Mouse (Mus musculus) Patski (cell line): ENCODE measurements around the gene Fbln1. TPM values are rescaled to one million over a fixed set of nuclear protein-coding genes. Genes with fewer than 3 reads are reported as not detected.

Experiments
- ATAC-seq: fragments of 100-300 bp; one replicate; pipeline ENCODE4 v1.8.0; 2021
- CTCF ChIA-PET: fragments of 350-600 bp; sonication (Branson Sonifier 250); formaldehyde crosslinking; loops from one replicate; lab custom pipeline; 2022; ENCODE audit warnings: inconsistent platforms; lab: Charles Lee
- POLR2A ChIA-PET: fragments of 350-600 bp; sonication (Branson Sonifier 250); formaldehyde crosslinking; loops from one replicate; lab custom pipeline; 2022; ENCODE audit warnings: antibody characterized with exemption, inconsistent platforms; lab: Charles Lee
- DNase-seq: peaks from one replicate; pipeline ENCODE4 v3.0.0-alpha.2; 2011; ENCODE audit warnings: low read depth, low spot score
- H3K27me3 ChIP-seq: fragments of 371-371 bp; one replicate; pipeline ENCODE4 v1.5.1; 2021
- CTCF ChIP-seq: fragments of 100-300 bp; IDR thresholded peaks from one replicate; pipeline ENCODE4 v1.5.1; 2021
- in situ Hi-C: fragments of 300-500 bp; cut with MboI; formaldehyde crosslinking; loops from 3 replicates; pipeline ENCODE4 v1.11.1; 2018; ENCODE audit warnings: low pct_unique_long_range_greater_than_20kb, mixed read lengths
- polyA plus RNA-seq: library from polyadenylated mRNA; unstranded; gene quantifications from one replicate; pipeline ENCODE4 v1.2.3, GENCODE M21; 2021

The Fbln1 gene
- polyA plus RNA-seq, 1 experiment from 2014 or later = 11.6 TPM

DNA sequence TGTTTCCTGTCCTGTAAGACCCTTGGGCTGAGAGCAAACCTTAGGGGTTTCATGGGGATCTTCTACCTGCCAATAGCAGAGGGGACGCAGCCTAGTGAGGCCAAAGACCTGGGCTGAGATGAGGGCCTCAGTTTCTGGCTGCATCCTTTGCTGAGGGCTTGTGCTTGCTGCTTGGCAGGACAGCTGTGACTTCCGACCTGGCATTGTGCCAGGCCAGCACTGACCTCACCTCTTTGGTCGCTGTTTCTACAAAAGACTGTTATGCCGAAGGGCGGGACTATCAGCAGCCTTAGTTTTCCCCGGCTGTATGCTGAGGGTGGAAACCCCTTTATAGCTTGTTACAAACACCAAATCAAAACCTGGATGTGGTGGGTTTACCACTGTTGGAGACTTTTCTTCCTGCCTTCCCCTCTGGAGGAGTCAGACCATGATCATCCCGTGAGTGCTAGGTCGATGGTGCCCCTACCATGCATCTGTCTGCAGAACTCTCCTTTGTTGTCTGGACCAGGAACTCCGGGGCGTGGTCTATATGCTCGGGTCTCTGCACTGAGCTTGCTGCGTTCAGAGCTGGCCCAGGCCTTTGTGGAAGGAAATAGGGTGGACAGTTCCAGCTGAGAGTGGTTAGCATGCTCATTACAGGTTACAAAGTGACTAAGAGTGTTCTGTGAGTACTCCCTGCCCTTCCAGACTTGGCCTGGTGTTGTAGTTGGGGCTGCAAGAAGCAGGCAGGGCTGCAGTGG lies 15.5 kb downstream of the Fbln1 start:
- no peak for DNase-seq
- no peak for TF ChIP-seq CTCF
- in situ Hi-C loops = no loop called here
- ATAC-seq = no peak
- CTCF ChIA-PET = interaction anchor here (1.4 kb wide), 1 partner anchor 70 kb away, joined by 3 read pairs; no protein-coding TSS in a partner anchor
- POLR2A ChIA-PET = interaction anchor here (0.5 kb wide), 1 partner anchor 23 kb away, joined by 5 read pairs; no protein-coding TSS in a partner anchor
- H3K27me3 ChIP-seq = no peaks in the 10 kb centered on the region

DNA sequence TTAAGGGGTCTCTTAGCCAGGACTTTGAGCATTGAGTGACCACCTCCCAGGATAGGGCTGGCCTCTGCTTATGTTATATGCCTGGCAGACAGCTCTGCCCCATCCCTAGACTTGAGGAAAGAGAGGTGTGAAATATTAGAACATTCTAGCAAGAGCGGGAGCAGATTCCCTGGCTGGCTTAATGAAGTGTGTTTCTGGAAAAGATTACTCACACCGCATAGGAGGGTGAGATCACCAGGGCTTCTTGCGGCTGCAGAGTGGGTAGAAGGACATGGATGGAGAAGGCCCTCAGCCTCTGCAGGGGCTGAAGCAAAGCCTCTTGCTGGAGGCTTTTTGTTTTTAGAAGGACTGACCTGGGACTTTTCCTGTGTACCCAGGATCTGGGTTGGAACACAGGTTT lies 19.9 kb downstream of the Fbln1 start:
- ChIA-PET CTCF (no interaction called here), POLR2A (no interaction called here)
- no peak for TF ChIP-seq CTCF
- no peaks in the 10 kb centered on the region for H3K27me3 ChIP-seq
- ATAC-seq (peak; percentile 27), DNase-seq (peak; percentile 59)
- in situ Hi-C loops = no loop called here

DNA sequence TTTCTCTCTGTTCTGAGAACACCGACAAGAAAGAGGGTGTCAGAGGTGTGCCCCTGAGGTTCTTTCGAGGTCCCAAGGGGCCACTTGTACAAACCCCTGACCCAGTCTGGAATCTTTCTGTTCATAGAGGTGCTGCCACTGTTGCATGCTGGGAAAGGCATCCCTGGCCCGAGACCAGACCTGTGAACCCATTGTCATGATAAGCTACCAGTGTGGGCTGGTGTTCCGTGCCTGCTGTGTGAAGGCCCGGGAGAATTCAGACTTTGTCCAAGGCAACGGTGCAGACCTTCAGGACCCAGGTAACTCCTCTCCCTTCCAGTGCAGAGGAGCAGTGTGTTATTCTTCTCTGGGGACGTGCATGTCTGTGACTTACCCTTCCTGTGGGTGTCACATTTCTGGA lies 21.1 kb downstream of the Fbln1 start:
- DNase-seq = no peak
- POLR2A ChIA-PET = no interaction called here
- ATAC-seq = no peak
- H3K27me3 ChIP-seq = no peaks in the 10 kb centered on the region
- in situ Hi-C loops = no loop called here
- TF ChIP-seq CTCF = no peak
- CTCF ChIA-PET = no interaction called here

DNA sequence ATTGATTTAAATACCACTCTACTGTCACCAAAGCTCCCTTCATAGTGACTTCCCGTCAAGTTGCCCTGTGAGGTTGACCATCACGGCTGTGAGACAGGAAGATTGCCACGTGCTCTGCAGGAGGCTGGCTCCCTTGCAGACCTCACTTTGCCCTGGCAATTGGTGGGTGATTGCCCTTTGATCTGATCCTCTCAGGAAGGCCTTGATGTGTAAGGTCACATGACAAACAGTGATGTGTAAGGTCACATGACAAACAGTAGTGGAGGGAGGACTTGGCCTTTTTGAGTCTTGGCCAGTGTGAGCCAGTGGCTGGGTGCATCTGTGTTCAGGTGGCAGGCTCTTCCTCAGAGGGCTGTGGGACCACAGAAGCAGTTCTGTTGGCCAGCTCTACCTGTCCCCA lies 22.8 kb downstream of the Fbln1 start:
- no peaks in the 10 kb centered on the region for H3K27me3 ChIP-seq
- no peak for TF ChIP-seq CTCF
- CTCF ChIA-PET = interaction anchor here (3.0 kb wide), 1 partner anchor 10 kb away, joined by 8 read pairs; no protein-coding TSS in a partner anchor
- ATAC-seq (no peak), DNase-seq (no peak)
- in situ Hi-C loops = no loop called here
- POLR2A ChIA-PET = interaction anchor here (0.6 kb wide), 1 partner anchor 11 kb away, joined by 4 read pairs; no protein-coding TSS in a partner anchor

DNA sequence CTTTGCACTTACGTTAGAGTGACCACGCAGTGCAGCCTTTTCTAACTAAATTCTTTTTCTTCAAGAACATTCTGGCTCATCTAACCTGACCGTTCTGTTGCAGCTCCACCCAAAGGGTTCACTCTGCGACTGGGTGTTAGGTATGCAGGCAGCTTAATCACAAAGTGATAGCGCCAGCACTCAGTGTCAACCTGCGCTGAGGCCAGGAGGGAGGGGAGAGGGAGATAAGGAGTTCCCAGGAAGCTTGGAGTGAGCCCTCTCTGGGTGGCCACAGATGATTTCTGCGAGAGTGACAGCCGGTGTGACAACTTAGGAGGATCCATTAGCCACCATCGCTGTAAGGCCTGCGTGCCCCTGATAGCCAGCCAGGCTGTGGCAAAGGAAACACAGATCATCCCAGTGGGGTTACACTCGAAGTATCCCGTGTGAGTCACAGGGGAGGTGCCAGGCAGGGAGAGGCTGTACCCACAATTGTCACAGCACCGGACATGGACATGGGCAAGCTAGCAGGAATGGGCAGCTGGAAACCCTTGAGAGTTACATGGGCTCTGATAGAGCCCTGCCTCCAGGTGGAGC lies 24.3 kb downstream of the Fbln1 start:
- no peak for DNase-seq
- CTCF ChIA-PET = interaction anchor here (0.9 to 3.3 kb wide), 6 partner anchors 11 to 79 kb away, joined by 3 to 16 read pairs (median 8); no protein-coding TSS in a partner anchor
- in situ Hi-C loops = no loop called here
- no peaks in the 10 kb centered on the region for H3K27me3 ChIP-seq
- ATAC-seq = no peak
- no peak for TF ChIP-seq CTCF
- POLR2A ChIA-PET = interaction anchor here (1.0 kb wide), 3 partner anchors 9 to 79 kb away, joined by 3 to 5 read pairs (median 4); no protein-coding TSS in a partner anchor

GRCm38 (mm10) chr15:85230613-85231012 lies 24.9 kb downstream of the Fbln1 start:
- TF ChIP-seq CTCF = no peak
- in situ Hi-C loops = no loop called here
- ChIA-PET CTCF (interaction anchor here (0.9 to 3.3 kb wide), 8 partner anchors 10 to 79 kb away, joined by 3 to 16 read pairs (median 7); no protein-coding TSS in a partner anchor), POLR2A (interaction anchor here (1.0 kb wide), 1 partner anchor 79 kb away, joined by 3 read pairs; no protein-coding TSS in a partner anchor)
- DNase-seq (no peak), ATAC-seq (no peak)
- no peaks in the 10 kb centered on the region for H3K27me3 ChIP-seq

DNA sequence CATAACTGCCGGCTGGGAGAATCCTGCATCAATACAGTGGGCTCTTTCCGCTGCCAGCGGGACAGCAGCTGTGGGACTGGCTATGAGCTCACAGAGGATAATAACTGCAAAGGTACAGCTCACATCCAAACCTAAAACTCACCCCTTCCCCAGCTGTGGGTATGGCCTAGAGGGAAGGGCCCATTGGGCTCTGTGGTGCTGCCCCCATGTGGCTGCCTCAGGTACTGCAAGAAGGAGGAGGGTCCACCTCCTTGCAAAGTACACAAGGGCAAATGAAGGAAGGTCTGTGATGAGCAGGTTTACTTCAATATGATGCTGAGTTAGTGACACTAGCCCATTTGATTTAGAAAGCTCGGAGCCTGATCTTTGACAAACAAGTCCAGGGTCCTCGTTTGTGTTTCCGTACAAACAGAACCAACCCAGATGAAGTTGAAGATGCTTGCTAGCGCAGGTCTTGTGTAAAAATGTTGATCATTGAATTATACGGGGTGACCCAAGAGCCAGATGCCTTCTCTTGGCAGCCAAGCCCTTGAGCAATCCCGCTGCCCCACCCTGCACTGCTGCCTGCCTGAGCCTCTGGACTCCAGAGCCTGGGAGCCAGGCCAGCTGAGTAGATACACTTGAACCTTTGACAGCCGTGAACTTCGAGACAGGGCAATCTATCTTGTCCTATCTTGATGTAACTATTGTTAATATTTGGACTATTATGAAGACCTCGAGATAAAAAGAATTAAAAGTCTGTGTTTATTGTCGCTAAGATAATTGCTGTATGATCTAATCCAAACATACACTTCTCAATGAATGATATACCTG lies 25.9 kb downstream of the Fbln1 start:
- ChIA-PET CTCF (interaction anchor here (0.8 to 3.3 kb wide), 9 partner anchors 9 to 80 kb away, joined by 3 to 16 read pairs (median 4); no protein-coding TSS in a partner anchor), POLR2A (interaction anchor here (1.0 kb wide), 1 partner anchor 80 kb away, joined by 3 read pairs; no protein-coding TSS in a partner anchor)
- no peaks in the 10 kb centered on the region for H3K27me3 ChIP-seq
- DNase-seq (no peak), ATAC-seq (no peak)
- in situ Hi-C loops = no loop called here
- no peak for TF ChIP-seq CTCF

DNA sequence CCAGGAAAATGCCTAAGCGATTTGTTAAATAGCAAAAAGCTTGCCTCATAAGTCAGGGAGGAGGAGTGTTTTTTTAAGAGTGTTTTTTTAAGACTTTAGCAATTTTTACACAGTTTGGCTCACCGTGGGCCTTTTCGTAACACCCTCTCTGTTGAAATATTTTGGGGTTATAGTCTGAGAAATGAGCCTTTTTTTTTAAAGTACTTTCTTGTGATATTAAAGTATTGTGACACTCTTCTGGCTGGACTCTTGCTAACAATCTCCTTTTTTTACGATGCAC lies 26.4 kb downstream of the Fbln1 start:
- in situ Hi-C loops = no loop called here
- POLR2A ChIA-PET = no interaction called here
- CTCF ChIA-PET = interaction anchor here (1.1 to 3.3 kb wide), 5 partner anchors 9 to 80 kb away, joined by 3 to 16 read pairs (median 7); no protein-coding TSS in a partner anchor
- no peak for DNase-seq
- H3K27me3 ChIP-seq = no peaks in the 10 kb centered on the region
- ATAC-seq = no peak
- TF ChIP-seq CTCF = no peak

- ATAC-seq = no peak
- CTCF ChIA-PET = interaction anchor here (2.2 to 3.3 kb wide), 3 partner anchors 8 to 81 kb away, joined by 7 to 16 read pairs (median 11); no protein-coding TSS in a partner anchor
- POLR2A ChIA-PET = no interaction called here
- DNase-seq = no peak
- in situ Hi-C loops = no loop called here
- no peak for TF ChIP-seq CTCF
- no peaks in the 10 kb centered on the region for H3K27me3 ChIP-seq
Measured at GRCm38 (mm10) chr15:85232543-85233250, 26.9 kb downstream of the Fbln1 start.

DNA sequence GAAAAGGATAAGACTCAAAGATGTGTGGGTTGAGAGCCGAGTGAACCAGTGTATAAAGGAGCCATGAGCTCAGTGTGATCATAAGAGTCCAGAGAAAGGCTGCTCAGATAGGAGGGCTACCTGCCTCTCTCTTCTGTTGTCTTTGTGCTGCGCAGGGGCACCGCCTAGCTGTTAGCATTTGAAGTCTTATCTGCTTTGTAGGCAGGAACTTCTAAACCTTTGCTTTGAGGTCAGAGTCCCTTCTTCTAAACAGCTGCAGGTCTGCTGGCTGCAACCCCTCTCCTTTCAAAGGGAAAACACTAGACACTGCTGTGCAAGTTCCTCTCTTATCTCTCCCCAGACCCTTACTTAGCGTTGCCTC lies 27.5 kb downstream of the Fbln1 start:
- ATAC-seq = no peak
- in situ Hi-C loops = no loop called here
- POLR2A ChIA-PET = interaction anchor here (0.7 kb wide), 1 partner anchor 9 kb away, joined by 3 read pairs; no protein-coding TSS in a partner anchor

More for the DNA sequence above, 27.5 kb downstream of the Fbln1 start:
- no peak for TF ChIP-seq CTCF
- DNase-seq = no peak
- CTCF ChIA-PET = no interaction called here
- H3K27me3 ChIP-seq = no peaks in the 10 kb centered on the region
